Mouse (Mus musculus) NIH3T3 (cell line): Measurements from ENCODE around the gene H2-Q10.
"Not testable (repeated sequence)": the region's sequence is repeated elsewhere in the genome, so short reads cannot be mapped to it uniquely, and the experiment has no call there.

Experiments
- DNase-seq: peaks from one replicate; pipeline ENCODE4 v3.0.0-alpha.2; 2012; ENCODE audit warnings: low read depth

Gene H2-Q10

GRCm38 (mm10) chr17:35469842-35470751 lies at the start of gene H2-Q10:
TSS of gene H2-Q10 (plus strand) at chr17:35470089.
- DNase-seq = no peak

DNA sequence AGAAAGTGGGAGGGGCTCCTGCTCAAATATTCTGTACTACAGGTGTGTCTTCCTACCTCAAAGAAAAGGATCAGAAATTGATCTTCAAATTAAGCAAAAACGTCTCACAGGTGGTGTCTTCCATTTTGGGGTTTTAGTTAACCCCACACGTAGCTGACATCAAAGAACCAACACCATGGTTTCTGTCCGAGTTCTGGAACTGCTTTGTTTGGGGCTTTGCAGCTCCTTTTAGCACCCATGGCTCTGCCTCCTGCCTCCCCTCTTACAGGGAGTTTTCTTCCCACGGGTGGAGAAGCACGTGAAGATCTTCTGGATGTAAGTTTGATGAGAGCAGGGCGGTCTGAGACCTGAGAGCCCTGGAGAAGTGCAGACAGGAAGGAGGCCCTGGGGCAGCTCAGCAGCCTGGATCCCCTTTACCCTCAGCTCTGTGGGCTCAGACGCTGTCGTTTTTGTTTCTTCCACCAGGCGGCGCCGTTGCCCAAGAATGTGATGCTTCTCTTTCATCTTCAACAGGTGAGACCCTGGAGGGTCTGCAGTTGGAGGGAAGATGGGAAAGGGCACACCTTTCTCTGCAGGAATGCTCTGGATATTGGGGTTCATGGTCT lies 49.6 kb upstream of the H2-Q10 start:
- peak; percentile 39 for DNase-seq

DNA sequence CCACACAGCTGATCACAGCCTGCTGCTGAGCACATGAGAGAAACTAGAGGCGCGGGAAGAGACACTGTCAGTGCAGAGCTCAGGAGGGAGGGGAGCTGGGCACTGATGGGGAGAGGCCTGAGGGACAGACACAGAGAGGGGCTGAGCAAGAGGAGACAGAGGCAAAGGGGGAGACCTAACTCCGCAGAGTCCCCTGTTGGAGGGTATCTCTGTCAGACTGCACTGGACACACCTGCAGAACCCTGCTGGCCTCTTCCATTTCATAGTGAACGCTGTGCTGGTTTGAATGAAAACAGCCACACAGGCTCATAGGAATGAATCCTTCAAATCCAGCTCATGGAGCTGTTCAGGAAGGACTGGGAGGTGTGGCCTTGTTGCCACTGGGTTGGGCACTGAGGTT lies 48.6 kb upstream of the H2-Q10 start:
- DNase-seq = not testable (repeated sequence)

DNA sequence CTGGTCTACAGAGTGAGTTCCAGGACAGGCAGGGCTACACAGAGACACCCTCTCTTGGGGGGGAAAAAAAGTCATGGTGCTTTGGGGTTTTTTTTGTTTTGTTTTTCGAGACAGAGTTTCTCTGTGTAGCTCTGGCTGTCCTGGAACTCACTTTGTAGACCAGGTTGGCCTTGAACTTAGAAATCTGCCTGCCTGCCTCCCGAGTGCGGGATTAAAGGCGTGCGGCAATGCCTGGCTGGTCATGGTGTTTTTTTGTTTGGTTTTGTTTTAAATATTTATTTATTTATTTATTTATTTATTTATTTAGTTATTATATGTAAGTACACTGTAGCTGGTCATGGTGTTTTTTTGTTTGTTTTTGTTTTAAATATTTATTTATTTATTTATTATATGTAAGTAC lies 47.5 kb upstream of the H2-Q10 start:
- DNase-seq = not testable (repeated sequence)

- DNase-seq = not testable (repeated sequence)
Observed at GRCm38 (mm10) chr17:35423131-35423810, 46.6 kb upstream of the H2-Q10 start.

DNA sequence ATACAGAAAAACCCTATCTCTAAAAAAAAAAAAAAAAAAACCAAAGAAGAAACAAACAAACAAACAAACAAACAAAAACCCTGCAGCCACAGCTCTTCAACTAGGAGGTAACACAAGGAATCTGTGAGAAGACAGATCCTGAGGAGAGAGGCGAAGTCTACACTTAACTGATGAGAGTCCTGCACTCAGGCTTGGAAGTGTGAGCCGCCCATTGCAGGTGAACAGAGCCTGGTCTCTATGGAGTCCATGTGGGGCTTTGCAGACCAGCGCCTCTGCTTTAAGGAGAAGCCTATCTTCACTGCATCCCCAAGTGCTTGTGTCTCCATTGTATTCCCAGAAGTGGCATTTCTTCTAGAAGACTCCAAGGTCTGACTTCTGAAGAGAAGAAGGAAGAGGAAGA lies 45.8 kb upstream of the H2-Q10 start:
- not testable (repeated sequence) for DNase-seq

DNA sequence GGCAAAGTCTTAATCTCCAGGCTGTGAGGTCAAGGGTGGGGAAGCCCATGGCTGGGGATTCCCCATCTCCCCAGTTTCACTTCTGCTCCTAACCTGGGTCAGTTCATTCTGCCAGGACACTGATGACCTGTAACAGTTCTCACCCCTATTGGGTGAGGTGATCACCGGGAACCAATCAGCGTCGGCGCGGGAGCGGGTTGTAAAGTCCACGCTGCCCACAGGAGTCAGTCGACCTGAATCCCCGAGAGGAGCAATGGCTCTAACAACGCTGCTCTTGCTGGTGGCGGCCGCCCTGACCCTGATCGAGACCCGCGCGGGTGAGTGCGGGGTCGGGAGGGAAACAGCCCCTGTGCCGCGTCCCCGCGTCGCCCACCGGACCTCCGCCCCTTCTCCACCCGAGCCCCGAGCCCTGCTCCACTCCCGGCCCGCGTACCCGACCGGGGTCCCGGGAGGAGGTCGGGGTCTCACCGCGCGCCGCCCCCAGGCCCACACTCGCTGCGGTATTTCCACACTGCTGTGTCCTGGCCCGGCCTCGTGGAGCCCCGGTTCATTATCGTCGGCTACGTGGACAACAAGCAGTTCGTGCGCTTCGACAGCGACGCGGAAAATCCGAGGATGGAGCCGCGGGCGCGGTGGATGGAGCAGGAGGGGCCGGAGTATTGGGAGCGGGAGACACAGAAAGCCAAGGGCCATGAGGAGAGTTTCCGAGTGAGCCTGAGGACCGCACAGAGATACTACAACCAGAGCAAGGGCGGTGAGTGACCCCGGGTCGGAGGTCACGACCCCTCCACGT lies 45.1 kb upstream of the H2-Q10 start, which contains the start of gene H2-Q6:
Gene H2-Q6 (plus strand): TSS at position 227 of the 793 bp plus-strand sequence.
- not testable (repeated sequence) for DNase-seq

DNA sequence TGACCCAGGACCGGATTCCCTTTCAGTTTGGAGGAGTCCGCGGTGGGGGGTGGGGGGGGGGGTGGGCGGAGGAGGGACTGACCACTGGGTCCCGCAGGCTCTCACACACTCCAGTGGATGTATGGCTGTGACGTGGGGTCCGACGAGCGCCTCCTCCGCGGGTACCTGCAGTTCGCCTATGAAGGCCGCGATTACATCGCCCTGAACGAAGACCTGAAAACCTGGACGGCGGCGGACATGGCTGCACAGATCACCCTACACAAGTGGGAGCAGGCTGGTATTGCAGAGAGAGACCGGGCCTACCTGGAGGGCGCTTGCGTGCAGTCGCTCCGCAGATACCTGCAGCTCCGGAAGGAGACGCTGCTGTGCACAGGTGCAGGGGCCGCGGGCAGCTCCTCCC lies 44.4 kb upstream of the H2-Q10 start:
- DNase-seq = not testable (repeated sequence)

DNA sequence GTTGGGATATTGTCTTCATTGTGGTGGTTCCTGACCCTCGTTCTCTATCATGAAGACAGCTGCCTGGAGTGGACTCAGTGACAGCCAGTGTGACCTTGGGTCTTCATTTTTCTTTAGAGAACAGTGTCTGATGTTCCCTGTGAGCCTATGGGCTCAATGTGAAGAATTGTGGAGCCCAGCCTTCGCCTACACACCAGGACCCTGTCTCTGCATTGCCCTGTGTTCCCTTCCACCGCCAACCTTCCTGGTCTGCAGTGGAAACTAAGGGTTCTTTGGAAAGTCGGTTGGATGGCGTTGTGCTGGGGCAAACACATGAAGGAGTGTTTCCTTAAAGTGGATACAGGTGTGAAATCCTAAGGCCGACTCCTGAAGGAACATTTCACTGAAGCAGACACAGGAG lies 41.0 kb upstream of the H2-Q10 start:
- DNase-seq = not testable (repeated sequence)

DNA sequence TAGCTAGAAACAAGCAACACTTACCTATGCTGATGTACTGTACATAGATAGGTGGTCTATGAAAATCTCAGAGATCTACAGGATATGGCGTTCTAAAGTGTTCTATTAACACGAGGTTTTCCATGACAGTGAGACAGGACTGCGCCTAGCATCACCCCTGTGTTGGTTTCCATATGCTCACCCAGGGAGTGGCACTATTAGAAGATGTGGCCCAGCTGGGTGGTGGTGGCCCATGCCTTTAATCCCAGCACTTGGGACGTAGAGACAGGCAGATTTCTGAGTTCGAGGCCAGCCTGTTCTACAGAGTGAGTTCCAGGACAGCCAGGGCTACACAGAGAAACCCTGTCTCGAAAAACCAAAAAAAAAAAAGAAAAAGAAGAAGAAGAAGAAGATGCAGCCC lies 39.2 kb upstream of the H2-Q10 start:
- not testable (repeated sequence) for DNase-seq

- DNase-seq = not testable (repeated sequence)
Observed at GRCm38 (mm10) chr17:35432167-35432566, 37.7 kb upstream of the H2-Q10 start.

GRCm38 (mm10) chr17:35434836-35435235 lies 35.1 kb upstream of the H2-Q10 start:
- DNase-seq = not testable (repeated sequence)

GRCm38 (mm10) chr17:35435577-35435976 lies 34.3 kb upstream of the H2-Q10 start:
- DNase-seq = not testable (repeated sequence)

DNA sequence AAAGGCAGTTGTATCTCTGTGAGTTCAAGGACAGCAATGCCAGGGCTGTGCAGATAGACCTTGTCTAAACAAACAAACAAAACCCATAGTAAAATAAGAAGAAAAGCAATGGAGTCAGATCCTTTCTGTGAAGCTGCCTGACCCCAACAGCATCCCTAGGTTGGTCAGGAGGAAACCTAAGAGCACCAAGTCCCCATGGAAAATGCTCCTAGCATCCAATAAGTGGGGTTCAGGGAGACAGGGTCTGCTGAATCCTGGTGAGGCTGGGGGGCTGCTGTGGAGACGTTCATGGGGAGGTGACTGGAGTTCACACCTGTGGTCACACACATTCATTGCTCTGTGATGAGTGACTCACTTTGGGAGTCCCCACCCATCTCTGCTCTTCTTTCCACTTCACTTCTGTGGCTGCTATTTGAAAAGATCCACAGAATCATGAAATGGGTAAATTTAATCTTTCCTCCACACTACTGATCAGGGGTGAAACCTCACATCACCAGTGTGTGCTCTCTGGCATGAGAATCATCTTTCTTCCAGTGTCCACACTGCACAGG lies 32.4 kb upstream of the H2-Q10 start:
- DNase-seq = not testable (repeated sequence)

DNA sequence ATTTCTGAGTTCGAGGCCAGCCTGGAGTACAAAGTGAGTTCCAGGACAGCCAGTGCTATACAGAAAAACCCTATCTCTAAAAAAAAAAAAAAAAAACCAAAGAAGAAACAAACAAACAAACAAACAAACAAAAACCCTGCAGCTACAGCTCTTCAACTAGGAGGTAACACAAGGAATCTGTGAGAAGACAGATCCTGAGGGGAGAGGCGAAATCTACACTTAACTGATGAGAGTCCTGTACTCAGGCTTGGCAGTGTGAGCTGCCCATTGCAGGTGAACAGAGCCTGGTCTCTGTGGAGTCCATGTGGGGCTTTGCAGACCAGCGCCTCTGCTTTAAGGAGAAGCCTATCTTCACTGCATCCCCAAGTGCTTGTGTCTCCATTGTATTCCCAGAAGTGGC lies 31.5 kb upstream of the H2-Q10 start:
- DNase-seq = not testable (repeated sequence)

DNA sequence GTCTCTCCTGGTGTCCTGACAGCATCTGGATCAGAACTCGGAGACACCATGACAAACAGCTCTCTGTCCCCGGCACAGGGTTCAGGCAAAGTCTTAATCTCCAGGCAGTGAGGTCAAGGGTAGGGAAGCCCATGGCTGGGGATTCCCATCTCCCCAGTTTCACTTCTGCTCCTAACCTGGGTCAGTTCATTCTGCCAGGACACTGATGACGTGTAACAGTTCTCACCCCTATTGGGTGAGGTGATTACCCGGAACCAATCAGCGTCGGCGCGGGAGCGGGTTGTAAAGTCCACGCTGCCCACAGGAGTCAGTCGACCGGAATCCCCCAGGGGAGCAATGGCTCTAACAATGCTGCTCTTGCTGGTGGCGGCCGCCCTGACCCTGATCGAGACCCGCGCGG lies 31.0 kb upstream of the H2-Q10 start, which contains the start of gene H2-Q7:
Gene H2-Q7 (plus strand): TSS at position 271 of the 400 bp plus-strand sequence.
- DNase-seq = not testable (repeated sequence)

- not testable (repeated sequence) for DNase-seq
Observed at GRCm38 (mm10) chr17:35439295-35439747, 30.6 kb upstream of the H2-Q10 start.

- DNase-seq = not testable (repeated sequence)
Observed at GRCm38 (mm10) chr17:35439925-35440645, 29.8 kb upstream of the H2-Q10 start.

DNA sequence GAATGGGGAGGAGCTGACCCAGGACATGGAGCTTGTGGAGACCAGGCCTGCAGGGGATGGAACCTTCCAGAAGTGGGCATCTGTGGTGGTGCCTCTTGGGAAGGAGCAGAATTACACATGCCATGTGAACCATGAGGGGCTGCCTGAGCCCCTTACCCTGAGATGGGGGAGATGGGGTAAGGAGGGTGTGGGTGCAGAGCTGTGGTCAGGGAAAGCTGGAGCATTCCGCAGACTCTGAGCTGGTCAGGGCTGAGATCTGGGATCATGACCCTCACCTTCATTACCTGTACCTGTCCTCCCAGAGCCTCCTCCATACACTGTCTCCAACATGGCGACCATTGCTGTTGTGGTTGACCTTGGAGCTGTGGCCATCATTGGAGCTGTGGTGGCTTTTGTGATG lies 27.5 kb upstream of the H2-Q10 start:
- not testable (repeated sequence) for DNase-seq

DNA sequence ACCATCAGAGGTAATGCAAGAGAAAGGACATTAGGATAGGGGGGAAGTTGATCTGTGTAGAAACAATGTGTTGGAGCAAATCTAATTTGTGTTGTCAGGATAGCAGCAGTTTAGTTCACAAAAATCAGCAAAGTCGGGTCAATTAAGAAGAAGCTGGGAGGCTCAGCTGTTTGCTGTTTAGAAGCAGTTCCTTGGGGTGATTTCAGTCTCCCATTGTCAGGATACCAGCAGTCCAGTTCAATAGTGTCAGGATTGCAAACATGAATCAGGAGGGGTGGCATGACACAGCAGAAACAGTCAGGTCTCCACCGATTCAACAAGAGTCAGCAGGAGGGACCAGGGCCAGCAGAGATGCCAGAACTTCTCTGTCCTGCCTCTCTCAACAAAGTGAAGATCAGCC lies 25.4 kb upstream of the H2-Q10 start:
- DNase-seq = not testable (repeated sequence)
